Mouse (Mus musculus): ENCODE measurements around the gene Tbc1d1. TPM values are rescaled to one million over a fixed set of nuclear protein-coding genes. Genes with fewer than 3 reads are reported as not detected.
"Not testable (repeated sequence)": the region's sequence is repeated elsewhere in the genome, so short reads cannot be mapped to it uniquely, and the experiment has no call there.

Tbc1d1 gene
- polyA plus RNA-seq, 1 experiment from 2014 or later, result 32.4 TPM

DNA sequence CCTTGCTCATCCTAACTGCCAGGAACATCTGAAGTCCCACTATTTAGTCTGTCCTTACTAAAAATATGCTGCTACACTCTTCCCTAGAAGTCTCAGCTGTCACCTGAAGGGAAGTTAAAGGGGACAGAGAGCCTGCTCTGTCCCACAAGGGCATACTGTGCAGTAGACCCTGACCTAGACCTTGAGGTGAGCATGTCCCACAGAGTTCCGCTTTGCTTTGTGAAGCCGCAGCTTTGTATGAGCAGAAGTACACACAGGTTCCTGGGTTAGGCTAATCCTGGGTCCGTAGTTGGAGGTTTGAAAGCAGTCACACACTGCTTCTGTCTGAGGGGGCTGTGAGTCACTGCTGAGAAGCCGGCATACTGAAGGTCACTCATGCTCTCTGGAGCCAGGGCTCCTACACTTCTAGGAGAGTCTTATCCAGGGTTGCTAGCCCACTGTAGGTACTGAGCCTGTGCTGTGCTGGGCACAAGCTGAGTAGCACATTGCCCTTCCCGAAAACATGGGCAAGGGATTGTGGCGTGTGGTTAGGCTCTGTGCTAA, 190.3 kb downstream of the Tbc1d1 start:
- Histone ChIP-seq H3K4me2 (replicated peaks) (no peak overlapping the region), H3K36me3 (peaks cover 10% of the 10 kb centered on the region; the same call in 1 of the 2 replicates), H3K27ac (no peak overlapping the region), H3K4me3 (no peak overlapping the region), H3K27me3 (no peaks in the 10 kb centered on the region), H3K9ac (no peak overlapping the region), H3K4me1 (peaks cover 9% of the 10 kb centered on the region; the same call in 1 of the 2 replicates), H3K9me3 (no peaks in the 10 kb centered on the region)
- 88% methylated on average over 6 of the region's 6 CpGs for WGBS
- ATAC-seq (ENCODE audit: insufficient number of reproducible peaks, insufficient read depth, low FRiP score, low TSS enrichment), result no peak

DNA sequence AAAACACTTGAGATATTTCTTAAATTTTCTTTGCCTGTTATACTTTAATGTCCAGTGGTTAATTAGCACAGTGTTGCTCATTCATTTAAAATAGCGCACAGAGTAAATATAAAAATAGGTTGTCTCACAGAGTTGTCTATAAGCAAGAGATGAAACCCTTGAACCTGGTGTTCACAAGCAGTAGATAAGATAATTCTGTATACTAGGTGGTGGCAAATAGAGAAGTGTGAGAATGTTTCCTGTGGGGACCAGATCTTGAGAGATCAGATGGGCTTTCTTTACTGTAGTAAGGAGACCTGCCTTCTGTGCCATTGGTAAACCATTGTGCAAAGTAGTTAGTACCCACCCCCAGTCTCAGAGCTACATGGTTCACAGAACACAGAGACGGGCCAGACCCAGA, 192.1 kb downstream of the Tbc1d1 start:
- Histone ChIP-seq H3K4me2 (replicated peaks) (no peak overlapping the region), H3K9me3 (no peaks in the 10 kb centered on the region), H3K27ac (no peak overlapping the region), H3K27me3 (no peaks in the 10 kb centered on the region), H3K9ac (no peak overlapping the region), H3K36me3 (peaks cover 15% of the 10 kb centered on the region; the same call in 1 of the 2 replicates), H3K4me1 (peaks cover 9% of the 10 kb centered on the region; the same call in 1 of the 2 replicates), H3K4me3 (no peak overlapping the region)
- ATAC-seq (ENCODE audit: insufficient number of reproducible peaks, insufficient read depth, low FRiP score, low TSS enrichment), result no peak
- WGBS, result 96% methylated on average over 2 of the region's 2 CpGs

GRCm38 (mm10) chr5:64348780-64349179, 192.7 kb downstream of the Tbc1d1 start:
- peaks cover 9% of the 10 kb centered on the region; the same call in 1 of the 2 replicates for H3K4me1 ChIP-seq
- H3K4me2 ChIP-seq (replicated peaks), result no peak overlapping the region
- H3K4me3 ChIP-seq, result no peak overlapping the region
- peaks cover 15% of the 10 kb centered on the region; the same call in 1 of the 2 replicates for H3K36me3 ChIP-seq
- H3K9ac ChIP-seq, result no peak overlapping the region
- no peaks in the 10 kb centered on the region for H3K9me3 ChIP-seq
- H3K27ac ChIP-seq, result no peak overlapping the region
- no peak for ATAC-seq (ENCODE audit: insufficient number of reproducible peaks, insufficient read depth, low FRiP score, low TSS enrichment)
- WGBS, result 85% methylated on average over 8 of the region's 8 CpGs
- no peaks in the 10 kb centered on the region for H3K27me3 ChIP-seq

DNA sequence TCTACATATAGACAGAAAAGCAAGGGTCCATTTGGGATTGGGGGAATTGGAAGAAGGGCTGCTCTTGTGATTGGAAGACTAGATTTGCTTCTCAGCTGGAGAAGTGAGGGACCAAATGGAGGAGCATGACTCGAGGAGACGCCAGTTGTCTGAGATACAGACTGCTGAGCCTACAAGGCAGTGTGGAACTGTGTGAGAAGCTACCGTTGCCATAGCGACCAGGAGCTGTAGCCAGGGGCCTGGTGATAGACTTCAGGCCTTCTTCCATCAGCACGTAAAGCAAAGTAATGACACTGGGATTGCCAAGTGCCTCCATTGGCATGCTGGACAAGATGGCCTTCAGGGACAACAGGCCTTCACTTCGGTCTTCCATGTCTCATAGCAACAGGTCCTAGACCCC, 195.9 kb downstream of the Tbc1d1 start:
- Histone ChIP-seq H3K4me1 (no peaks in the 10 kb centered on the region), H3K27me3 (no peaks in the 10 kb centered on the region), H3K4me3 (no peak overlapping the region), H3K4me2 (replicated peaks) (no peak overlapping the region), H3K27ac (no peak overlapping the region), H3K9ac (no peak overlapping the region), H3K9me3 (no peaks in the 10 kb centered on the region), H3K36me3 (peaks cover 15% of the 10 kb centered on the region; the same call in 1 of the 2 replicates)
- no peak for ATAC-seq (ENCODE audit: insufficient number of reproducible peaks, insufficient read depth, low FRiP score, low TSS enrichment)
- WGBS, result 89% methylated on average over 6 of the region's 6 CpGs

DNA sequence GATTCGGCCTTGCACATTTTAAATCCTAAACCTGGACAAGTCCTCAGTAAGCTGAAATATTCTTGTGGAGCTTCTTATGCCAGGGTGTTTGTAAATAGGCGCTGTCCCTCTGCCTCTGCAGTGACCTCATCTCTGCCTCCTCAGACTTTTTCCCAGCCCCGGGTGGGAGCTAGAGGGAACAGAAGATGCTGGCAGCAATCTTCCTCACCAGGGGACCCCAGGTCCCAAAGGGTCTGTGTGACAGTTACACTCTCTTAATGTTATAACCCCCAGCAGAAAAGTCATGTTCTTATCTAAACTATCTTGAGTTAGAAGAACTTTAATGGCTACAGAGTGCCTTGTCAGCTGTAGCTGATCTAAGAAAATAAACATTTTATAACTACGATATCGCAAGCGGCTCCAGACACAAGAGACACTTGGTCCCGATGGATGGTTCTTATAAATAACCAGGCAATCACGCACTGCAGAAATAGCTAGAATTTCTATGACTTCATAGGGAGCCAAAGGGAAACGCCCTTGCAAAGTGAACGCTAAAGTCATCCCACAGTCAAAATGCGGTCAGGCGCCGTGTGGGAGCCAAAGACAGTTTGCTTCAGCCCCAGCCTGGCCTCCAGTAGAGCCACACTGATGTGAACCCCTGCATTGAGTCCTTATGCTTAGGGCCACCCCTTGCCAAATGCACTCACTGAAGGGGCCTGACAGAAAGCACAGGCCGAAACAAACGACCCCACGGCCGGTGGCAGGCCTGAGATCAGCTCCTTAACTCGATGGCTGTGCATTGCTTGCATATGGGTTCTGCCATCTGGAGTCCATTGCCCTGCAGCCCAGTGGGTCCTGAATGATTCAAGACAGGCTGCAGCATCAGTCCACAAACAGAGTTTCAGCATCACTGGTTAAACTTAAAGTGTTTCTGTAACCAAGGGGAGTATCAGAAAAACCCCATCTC, 202.8 kb downstream of the Tbc1d1 start:
- Histone ChIP-seq H3K9ac (no peak overlapping the region), H3K4me3 (no peak overlapping the region), H3K4me1 (peaks cover 15% of the 10 kb centered on the region), H3K36me3 (no peaks in the 10 kb centered on the region), H3K4me2 (replicated peaks) (no peak overlapping the region), H3K9me3 (no peaks in the 10 kb centered on the region), H3K27me3 (no peaks in the 10 kb centered on the region), H3K27ac (peak overlapping the region; percentile 18; the same call in 1 of the 2 replicates)
- ATAC-seq (ENCODE audit: insufficient number of reproducible peaks, insufficient read depth, low FRiP score, low TSS enrichment), result no peak
- 48% methylated on average over 18 of the region's 18 CpGs for WGBS

- no peak overlapping the region for H3K4me2 ChIP-seq (replicated peaks)
- no peak overlapping the region for H3K27ac ChIP-seq
- H3K9ac ChIP-seq, result no peak overlapping the region
- no peaks in the 10 kb centered on the region for H3K27me3 ChIP-seq
- H3K4me3 ChIP-seq, result no peak overlapping the region
- H3K4me1 ChIP-seq, result peaks cover 25% of the 10 kb centered on the region
- no peaks in the 10 kb centered on the region for H3K36me3 ChIP-seq
- H3K9me3 ChIP-seq, result no peaks in the 10 kb centered on the region
- 74% methylated on average over 8 of the region's 8 CpGs for WGBS
- no peak for ATAC-seq (ENCODE audit: insufficient number of reproducible peaks, insufficient read depth, low FRiP score, low TSS enrichment)
Measured at GRCm38 (mm10) chr5:64360147-64360875, 204.2 kb downstream of the Tbc1d1 start.

DNA sequence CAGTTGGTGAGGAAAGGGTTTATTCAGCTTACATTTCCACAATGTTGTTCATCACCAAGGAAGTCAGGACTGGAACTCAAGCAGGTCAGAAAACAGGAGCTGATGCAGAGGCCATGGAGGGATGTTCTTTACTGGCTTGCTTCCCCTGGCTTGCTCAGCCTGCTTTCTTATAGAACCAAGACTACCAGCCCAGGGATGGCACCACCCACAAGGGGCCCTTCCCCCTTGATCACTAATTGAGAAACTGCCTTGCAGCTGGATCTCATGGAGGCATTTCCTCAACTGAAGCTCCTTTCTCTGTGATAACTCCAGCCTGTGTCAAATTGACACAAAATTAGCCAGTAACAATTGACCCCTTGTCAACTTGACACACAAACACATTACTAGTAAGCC, 204.8 kb downstream of the Tbc1d1 start:
- not testable (repeated sequence) for H3K4me3 ChIP-seq; H3K9ac ChIP-seq; H3K4me2 ChIP-seq (replicated peaks); H3K36me3 ChIP-seq; H3K27me3 ChIP-seq; H3K27ac ChIP-seq; H3K9me3 ChIP-seq; ATAC-seq (ENCODE audit: insufficient number of reproducible peaks, insufficient read depth, low FRiP score, low TSS enrichment)
- H3K4me1 ChIP-seq, result peaks cover 25% of the 10 kb centered on the region

DNA sequence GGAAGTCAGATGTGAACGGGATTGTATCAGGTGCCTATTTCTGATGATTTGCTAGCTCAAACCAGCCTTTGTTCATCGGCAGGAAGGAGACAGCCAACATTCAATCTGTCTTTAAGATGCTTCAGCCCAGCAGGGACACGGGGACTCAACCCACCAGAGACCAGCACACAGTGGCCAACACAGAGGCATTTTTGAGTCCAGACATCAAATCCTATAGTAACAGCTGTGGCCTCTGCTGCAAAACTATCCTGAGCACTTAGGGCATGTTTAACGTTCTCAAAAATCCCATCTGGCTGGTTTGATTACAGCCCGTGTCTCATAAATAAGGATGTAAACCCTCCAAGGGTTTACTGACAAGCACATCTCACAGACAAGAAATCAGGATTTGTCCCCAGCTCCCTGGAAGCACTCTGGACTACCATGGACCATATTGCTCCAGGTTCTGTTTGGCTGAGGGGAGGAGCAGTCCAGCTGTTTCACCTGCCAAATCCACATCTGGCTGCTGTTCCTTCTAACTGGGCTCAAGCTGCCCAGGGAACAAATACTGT, 207.8 kb downstream of the Tbc1d1 start:
- peak overlapping the region; percentile 47; the same call in 1 of the 2 replicates for H3K27ac ChIP-seq
- no peak overlapping the region for H3K9ac ChIP-seq
- ATAC-seq (ENCODE audit: insufficient number of reproducible peaks, insufficient read depth, low FRiP score, low TSS enrichment), result no peak
- 52% methylated on average over 5 of the region's 5 CpGs for WGBS
- H3K27me3 ChIP-seq, result no peaks in the 10 kb centered on the region
- no peak overlapping the region for H3K4me2 ChIP-seq (replicated peaks)
- H3K36me3 ChIP-seq, result no peaks in the 10 kb centered on the region
- peaks cover 27% of the 10 kb centered on the region for H3K4me1 ChIP-seq
- no peaks in the 10 kb centered on the region for H3K9me3 ChIP-seq
- no peak overlapping the region for H3K4me3 ChIP-seq

DNA sequence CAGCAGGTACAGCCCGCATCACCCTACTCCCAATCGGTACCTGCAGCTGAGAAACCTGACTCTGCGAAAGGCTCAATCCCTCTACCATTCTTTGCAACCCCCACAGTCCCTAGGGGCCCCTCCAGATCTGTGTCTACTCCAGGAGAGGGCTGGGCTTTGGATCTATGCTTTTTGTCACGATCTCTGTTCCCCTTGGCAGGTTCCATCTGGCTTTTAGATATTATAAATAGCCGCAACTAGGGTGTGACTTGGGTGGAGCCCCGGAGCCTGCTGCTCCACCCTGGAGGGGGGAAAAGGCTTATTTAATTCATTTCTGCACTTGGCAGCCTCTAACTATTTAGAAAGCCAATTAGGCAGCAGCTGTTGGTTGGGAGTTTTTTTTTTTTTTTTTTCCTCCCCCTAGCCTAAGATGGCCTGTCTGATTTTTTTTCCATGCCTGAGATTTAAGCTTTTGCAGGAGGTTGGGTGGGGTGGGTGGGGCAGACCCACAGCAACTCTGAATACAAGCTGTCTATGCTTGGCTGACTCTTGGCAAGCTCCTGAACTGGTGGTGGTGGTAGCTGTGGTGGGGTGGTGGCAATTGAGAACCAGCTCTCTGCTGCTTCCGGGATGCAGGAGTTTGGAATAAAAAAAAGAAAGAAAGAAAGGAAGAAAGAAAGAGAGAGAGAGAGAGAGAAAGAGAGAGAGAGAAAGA, 208.5 kb downstream of the Tbc1d1 start:
- H3K9me3 ChIP-seq, result no peaks in the 10 kb centered on the region
- H3K27ac ChIP-seq, result peak overlapping the region; percentile 47; the same call in 1 of the 2 replicates
- H3K36me3 ChIP-seq, result no peaks in the 10 kb centered on the region
- H3K9ac ChIP-seq, result no peak overlapping the region
- H3K4me2 ChIP-seq (replicated peaks), result no peak overlapping the region
- WGBS, result 42% methylated on average over 7 of the region's 7 CpGs
- no peaks in the 10 kb centered on the region for H3K27me3 ChIP-seq
- H3K4me1 ChIP-seq, result peaks cover 23% of the 10 kb centered on the region
- H3K4me3 ChIP-seq, result no peak overlapping the region
- ATAC-seq (ENCODE audit: insufficient number of reproducible peaks, insufficient read depth, low FRiP score, low TSS enrichment), result peak; percentile 48

- 89% methylated on average over 11 of the region's 11 CpGs for WGBS
- no peak overlapping the region for H3K27ac ChIP-seq
- no peak overlapping the region for H3K4me2 ChIP-seq (replicated peaks)
- peaks cover 16% of the 10 kb centered on the region for H3K4me1 ChIP-seq
- ATAC-seq (ENCODE audit: insufficient number of reproducible peaks, insufficient read depth, low FRiP score, low TSS enrichment), result no peak
- H3K36me3 ChIP-seq, result no peaks in the 10 kb centered on the region
- H3K27me3 ChIP-seq, result no peaks in the 10 kb centered on the region
- H3K9ac ChIP-seq, result no peak overlapping the region
- H3K4me3 ChIP-seq, result no peak overlapping the region
- no peaks in the 10 kb centered on the region for H3K9me3 ChIP-seq
Measured at GRCm38 (mm10) chr5:64365187-64366066, 209.3 kb downstream of the Tbc1d1 start.

Measured in embryonic facial prominence, embryonic 12.5 days (tissue).